Mouse (Mus musculus): ENCODE data around the gene Efna3. TPM values are rescaled to one million over a fixed set of nuclear protein-coding genes. Genes with fewer than 3 reads are reported as not detected.

Gene Efna3
- polyA plus RNA-seq, 1 experiment = 59.4 TPM

GRCm38 (mm10) chr3:89268916-89269315 is 53.8 kb downstream of the Efna3 start:
- no peak for DNase-seq (ENCODE audit: low read depth)
- TF ChIP-seq POLR2A (IDR thresholded peaks at IDR 0.05; ENCODE audit: borderline replicate concordance, extremely low read depth, insufficient read depth, insufficient read length, poor library complexity, severe bottlenecking) (no peak), CTCF (IDR thresholded peaks at IDR 0.05; ENCODE audit: borderline replicate concordance, extremely low read depth, insufficient read depth, insufficient read length) (no peak)

GRCm38 (mm10) chr3:89266439-89266893 is 56.3 kb downstream of the Efna3 start:
- peak; percentile 95 for DNase-seq (ENCODE audit: low read depth)
- TF ChIP-seq CTCF (IDR thresholded peaks at IDR 0.05; ENCODE audit: borderline replicate concordance, extremely low read depth, insufficient read depth, insufficient read length) = no peak
- TF ChIP-seq POLR2A (IDR thresholded peaks at IDR 0.05; ENCODE audit: borderline replicate concordance, extremely low read depth, insufficient read depth, insufficient read length, poor library complexity, severe bottlenecking) = peak; percentile 64; the same call in 1 of the 2 replicates

Other genes with a start within 250 kb of the Efna3 start
- 131 and 149 TPM in 2 replicates for gene Rusc1, start 229.7 kb downstream of the Efna3 start, polyA plus RNA-seq (2012; rRNA removed)
- 0.03 and 0.05 TPM in 2 replicates for gene Gm43738, start 221.9 kb downstream of the Efna3 start, polyA plus RNA-seq (2012; rRNA removed)
- 169 and 202 TPM in 2 replicates for gene Fdps, start 221.0 kb downstream of the Efna3 start, polyA plus RNA-seq (2012; rRNA removed)
- 0.14 and 0.21 TPM in 2 replicates for gene Pklr, start 186.8 kb downstream of the Efna3 start, polyA plus RNA-seq (2012; rRNA removed)
- 61.6 and 68.6 TPM in 2 replicates for gene Hcn3, start 162.8 kb downstream of the Efna3 start, polyA plus RNA-seq (2012; rRNA removed)
- gene Clk2, start 158.2 kb downstream of the Efna3 start, polyA plus RNA-seq (2012; rRNA removed) = 103 and 123 TPM in 2 replicates
- 132 and 139 TPM in 2 replicates for gene Scamp3, start 145.5 kb downstream of the Efna3 start, polyA plus RNA-seq (2012; rRNA removed)
- 69.1 and 73.8 TPM in 2 replicates for gene Fam189b, start 139.8 kb downstream of the Efna3 start, polyA plus RNA-seq (2012; rRNA removed)
- gene Gba, start 120.0 kb downstream of the Efna3 start, polyA plus RNA-seq (2012; rRNA removed) = 55.6 and 56.3 TPM in 2 replicates
- 117 and 168 TPM in 2 replicates for gene Thbs3, start 107.8 kb downstream of the Efna3 start, polyA plus RNA-seq (2012; rRNA removed)
- 146 and 201 TPM in 2 replicates for gene Mtx1, start 95.9 kb downstream of the Efna3 start, polyA plus RNA-seq (2012; rRNA removed)
- 9.3 and 10.0 TPM in 2 replicates for gene Muc1, start 93.9 kb downstream of the Efna3 start, polyA plus RNA-seq (2012; rRNA removed)
- gene Krtcap2, start 77.0 kb downstream of the Efna3 start, polyA plus RNA-seq (2012; rRNA removed) = 86.7 and 106 TPM in 2 replicates
- 131 and 144 TPM in 2 replicates for gene Trim46, start 76.7 kb downstream of the Efna3 start, polyA plus RNA-seq (2012; rRNA removed)
- gene Dpm3, start 63.6 kb downstream of the Efna3 start, polyA plus RNA-seq (2012; rRNA removed) = 145 and 269 TPM in 2 replicates
- gene Slc50a1, start 52.4 kb downstream of the Efna3 start, polyA plus RNA-seq (2012; rRNA removed) = 41.4 and 71.8 TPM in 2 replicates
- 11.2 and 12.0 TPM in 2 replicates for gene Efna1, start 41.8 kb downstream of the Efna3 start, polyA plus RNA-seq (2012; rRNA removed)
- gene Efna4, start 15.1 kb upstream of the Efna3 start, polyA plus RNA-seq (2012; rRNA removed) = 12.6 and 22.9 TPM in 2 replicates
- gene Adam15, start 27.0 kb upstream of the Efna3 start, polyA plus RNA-seq (2012; rRNA removed) = 63.6 and 75.5 TPM in 2 replicates
- 0.38 and 0.57 TPM in 2 replicates for gene Dcst2, start 39.0 kb upstream of the Efna3 start, polyA plus RNA-seq (2012; rRNA removed)
- 0.04 TPM in 1 of 2 replicates, not detected in the other for gene Dcst1, start 42.3 kb upstream of the Efna3 start, polyA plus RNA-seq (2012; rRNA removed)
- gene Zbtb7b, start 71.8 kb upstream of the Efna3 start, polyA plus RNA-seq (2012; rRNA removed) = 2.4 and 2.8 TPM in 2 replicates
- 4.6 and 5.2 TPM in 2 replicates for gene Lenep, start 79.8 kb upstream of the Efna3 start, polyA plus RNA-seq (2012; rRNA removed)
- gene Flad1, start 88.9 kb upstream of the Efna3 start, polyA plus RNA-seq (2012; rRNA removed) = 39.4 and 53.9 TPM in 2 replicates
- 79.8 and 129 TPM in 2 replicates for gene Cks1b, start 95.4 kb upstream of the Efna3 start, polyA plus RNA-seq (2012; rRNA removed)
- 29.5 and 30.2 TPM in 2 replicates for gene Shc1, start 95.5 kb upstream of the Efna3 start, polyA plus RNA-seq (2012; rRNA removed)
- 71.6 and 90.9 TPM in 2 replicates for gene Pygo2, start 107.2 kb upstream of the Efna3 start, polyA plus RNA-seq (2012; rRNA removed)
- gene Pbxip1, start 113.7 kb upstream of the Efna3 start, polyA plus RNA-seq (2012; rRNA removed) = 9.5 and 13.6 TPM in 2 replicates
- 72.2 and 86.3 TPM in 2 replicates for gene Pmvk, start 131.6 kb upstream of the Efna3 start, polyA plus RNA-seq (2012; rRNA removed)
- gene Kcnn3, start 197.2 kb upstream of the Efna3 start, polyA plus RNA-seq (2012; rRNA removed) = 11.5 and 13.8 TPM in 2 replicates